ENCODE assay signal across 23 mouse cellular contexts in the genomic region with DNA sequence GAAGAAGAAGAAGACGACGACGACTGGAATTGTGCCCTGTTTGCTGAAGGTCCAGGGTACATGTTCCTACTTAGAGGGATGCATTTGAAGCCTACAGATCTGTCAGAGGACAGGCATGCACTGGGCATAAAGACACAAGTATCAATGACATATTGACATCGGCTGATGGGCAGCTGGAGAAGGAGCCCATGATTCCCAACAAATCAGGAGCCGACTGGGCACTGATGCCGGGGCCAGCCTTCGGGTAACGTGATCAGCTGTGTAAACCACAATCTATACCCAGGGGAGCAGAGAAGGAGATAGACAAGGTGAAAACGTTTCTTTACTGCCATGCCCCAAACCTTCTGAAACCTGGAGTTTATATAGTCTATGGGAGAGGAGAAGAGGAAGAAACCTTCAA.
DNase-seq lines count a peak whose midpoint lies in the region; ATAC-seq and TF ChIP-seq lines count a peak whose summit lies in the region.
"Had no signal": no experiment of that assay in that cellular context is flagged by ENCODE, and none has a peak within 500 bp of the region (broad histone marks: within the 10 kb centered on the region; RNA-seq: fewer than 3 reads in every experiment).

No protein-coding gene starts in this region.

- peak; percentile 63 for DNase-seq in heart, adult 11 months
- peak; percentile 6 for DNase-seq in liver, postnatal 0 days
- no peak for DNase-seq in liver
- DNase-seq in midbrain, embryonic 11.5 days (ENCODE audit: low spot score, missing footprints), result peak; percentile 59
- DNase-seq in stomach, postnatal 0 days (ENCODE audit: low spot score), result peak; percentile 6
- DNase-seq: adrenal gland, adult 8-10 months; adrenal gland, postnatal 14 days; adrenal gland, postnatal 36 days; B cell, adult 2 months; cerebellum, adult 11-12 months; cerebellum, adult 2 months; cerebellum, adult 9-10 months; cerebellum, postnatal 10 days; cerebellum, postnatal 25 days had no signal

- ATAC-seq in heart, embryonic 12.5 days (ENCODE audit: insufficient number of reproducible peaks, low FRiP score), result no peak
- no peak for ATAC-seq in liver, postnatal 0 days
- ATAC-seq in midbrain, embryonic 11.5 days (ENCODE audit: low FRiP score), result no peak
- ATAC-seq in midbrain, embryonic 13.5 days, result no peak
- ATAC-seq in stomach, postnatal 0 days (ENCODE audit: low FRiP score, low TSS enrichment), result no peak
- ATAC-seq: activated CD4-positive, CD25-positive, alpha-beta regulatory T cell, adult 4 months; CD4-positive, CD25-positive, alpha-beta regulatory T cell, adult 4 months; forebrain, embryonic 13.5 days; Patski had no signal

- 81% methylated on average over 9 of the region's 9 CpGs for WGBS in heart, embryonic 12.5 days
- 79% methylated on average over 9 of the region's 9 CpGs for WGBS in liver, postnatal 0 days (ENCODE audit: insufficient replicate concordance)
- WGBS in midbrain, embryonic 11.5 days, result 91% methylated on average over 9 of the region's 9 CpGs
- WGBS in midbrain, embryonic 13.5 days, result 91% methylated on average over 9 of the region's 9 CpGs
- 87% methylated on average over 9 of the region's 9 CpGs for WGBS in stomach, postnatal 0 days

- TF ChIP-seq CTCF in liver, postnatal 0 days (IDR thresholded peaks at IDR 0.05; ENCODE audit: low read depth), result no peak
- no peak for TF ChIP-seq CTCF in stomach, postnatal 0 days (IDR thresholded peaks at IDR 0.05; ENCODE audit: low read depth)

- peaks cover 21% of the 10 kb centered on the region for H3K27me3 ChIP-seq in heart, embryonic 12.5 days (replicated peaks)
- H3K27me3 ChIP-seq in liver, postnatal 0 days (ENCODE audit: insufficient read depth, low read length), result peaks cover 10% of the 10 kb centered on the region
- no peaks in the 10 kb centered on the region for H3K27me3 ChIP-seq in midbrain, embryonic 11.5 days (ENCODE audit: control insufficient read depth, insufficient read depth, low read length)
- H3K27me3 ChIP-seq in midbrain, embryonic 13.5 days, result peaks cover under 1% of the 10 kb centered on the region; the same call in 1 of the 2 replicates
- no peaks in the 10 kb centered on the region for H3K27me3 ChIP-seq in stomach, postnatal 0 days (ENCODE audit: control insufficient read depth, insufficient read depth, low read length)
- H3K27me3 ChIP-seq: forebrain, embryonic 13.5 days had no signal

- TF ChIP-seq EP300 in liver, postnatal 0 days (IDR thresholded peaks at IDR 0.05; ENCODE audit: low read depth), result no peak
- no peak for TF ChIP-seq EP300 in stomach, postnatal 0 days (optimal IDR thresholded peaks at IDR 0.05)

- 0 out of 2 replicates have a peak, but pooled peaks cover 2% of the 10 kb centered on the region for H3K4me1 ChIP-seq in heart, embryonic 12.5 days (replicated peaks)
- no peaks in the 10 kb centered on the region for H3K4me1 ChIP-seq in liver, postnatal 0 days (ENCODE audit: insufficient read depth)
- peaks cover 23% of the 10 kb centered on the region for H3K4me1 ChIP-seq in midbrain, embryonic 11.5 days (ENCODE audit: control insufficient read depth, insufficient read depth, low read length)
- H3K4me1 ChIP-seq in midbrain, embryonic 13.5 days (replicated peaks), result peaks cover 41% of the 10 kb centered on the region
- no peaks in the 10 kb centered on the region for H3K4me1 ChIP-seq in stomach, postnatal 0 days (replicated peaks; ENCODE audit: control insufficient read depth, insufficient read depth)

- no peaks in the 10 kb centered on the region for H3K36me3 ChIP-seq in heart, embryonic 12.5 days
- H3K36me3 ChIP-seq in liver, postnatal 0 days (replicated peaks; ENCODE audit: insufficient read depth, low read length), result no peaks in the 10 kb centered on the region
- H3K36me3 ChIP-seq in midbrain, embryonic 11.5 days (ENCODE audit: control insufficient read depth, insufficient read depth, low read length), result no peaks in the 10 kb centered on the region
- no peaks in the 10 kb centered on the region for H3K36me3 ChIP-seq in midbrain, embryonic 13.5 days
- H3K36me3 ChIP-seq in stomach, postnatal 0 days (ENCODE audit: control insufficient read depth, insufficient read depth, low read length), result no peaks in the 10 kb centered on the region
- H3K36me3 ChIP-seq: embryonic facial prominence, embryonic 10.5 days; embryonic facial prominence, embryonic 12.5 days; G1E had no signal

- H3K27ac ChIP-seq in heart, embryonic 12.5 days (ENCODE audit: poor library complexity, severe bottlenecking), result no peak overlapping the region
- no peak overlapping the region for H3K27ac ChIP-seq in liver, postnatal 0 days (ENCODE audit: low read depth)
- no peak overlapping the region for H3K27ac ChIP-seq in midbrain, embryonic 11.5 days (ENCODE audit: low read depth, low read length)
- H3K27ac ChIP-seq in midbrain, embryonic 13.5 days, result no peak overlapping the region
- no peak overlapping the region for H3K27ac ChIP-seq in stomach, postnatal 0 days (replicated peaks)
- H3K27ac ChIP-seq: embryonic facial prominence, embryonic 10.5 days; embryonic facial prominence, embryonic 12.5 days; forebrain, embryonic 13.5 days had no signal

- no peaks in the 10 kb centered on the region for H3K9me3 ChIP-seq in heart, embryonic 12.5 days (replicated peaks)
- no peaks in the 10 kb centered on the region for H3K9me3 ChIP-seq in liver, postnatal 0 days (ENCODE audit: low read length)
- no peaks in the 10 kb centered on the region for H3K9me3 ChIP-seq in midbrain, embryonic 11.5 days (ENCODE audit: control insufficient read depth, low read length)
- H3K9me3 ChIP-seq in midbrain, embryonic 13.5 days, result no peaks in the 10 kb centered on the region
- H3K9me3 ChIP-seq in stomach, postnatal 0 days (ENCODE audit: control insufficient read depth, low read length), result no peaks in the 10 kb centered on the region
- H3K9me3 ChIP-seq: embryonic facial prominence, embryonic 10.5 days; embryonic facial prominence, embryonic 12.5 days; forebrain, embryonic 13.5 days; G1E had no signal

- no peak overlapping the region for H3K4me3 ChIP-seq in heart, embryonic 12.5 days
- no peak overlapping the region for H3K4me3 ChIP-seq in liver, postnatal 0 days (ENCODE audit: low read depth, low read length)
- no peak overlapping the region for H3K4me3 ChIP-seq in midbrain, embryonic 11.5 days (ENCODE audit: low read depth, low read length)
- H3K4me3 ChIP-seq in midbrain, embryonic 13.5 days (replicated peaks), result no peak overlapping the region
- H3K4me3 ChIP-seq in stomach, postnatal 0 days (ENCODE audit: low read depth, low read length), result no peak overlapping the region
- H3K4me3 ChIP-seq: embryonic facial prominence, embryonic 10.5 days; embryonic facial prominence, embryonic 12.5 days; forebrain, embryonic 13.5 days had no signal

- no peak overlapping the region for H3K9ac ChIP-seq in heart, embryonic 12.5 days
- H3K9ac ChIP-seq in liver, postnatal 0 days (replicated peaks), result no peak overlapping the region
- H3K9ac ChIP-seq in midbrain, embryonic 11.5 days (ENCODE audit: low read length), result no peak overlapping the region
- H3K9ac ChIP-seq in midbrain, embryonic 13.5 days (replicated peaks), result no peak overlapping the region
- no peak overlapping the region for H3K9ac ChIP-seq in stomach, postnatal 0 days (ENCODE audit: low read length)
- H3K9ac ChIP-seq: embryonic facial prominence, embryonic 12.5 days; forebrain, embryonic 13.5 days had no signal

- no peak overlapping the region for H3K4me2 ChIP-seq in heart, embryonic 12.5 days
- no peak overlapping the region for H3K4me2 ChIP-seq in liver, postnatal 0 days (ENCODE audit: low read depth, low read length)
- no peak overlapping the region for H3K4me2 ChIP-seq in midbrain, embryonic 11.5 days
- H3K4me2 ChIP-seq in midbrain, embryonic 13.5 days (replicated peaks), result no peak overlapping the region
- no peak overlapping the region for H3K4me2 ChIP-seq in stomach, postnatal 0 days (replicated peaks; ENCODE audit: low read depth)
- H3K4me2 ChIP-seq: embryonic facial prominence, embryonic 12.5 days; forebrain, embryonic 13.5 days had no signal
